Mouse (Mus musculus) cerebellum, adult 2 months (tissue): ENCODE data around the gene Gucy2e. TPM values are rescaled to one million over a fixed set of nuclear protein-coding genes. Genes with fewer than 3 reads are reported as not detected.

Source experiments
- DNase-seq, 2 experiments: peaks; one replicate each; pipeline ENCODE4 v3.0.0; 2021
- H3K27ac ChIP-seq: fragments of 200-500 bp; 2 replicates; pipeline ENCODE4 v1.5.1; 2012; ENCODE audit warnings: low read length, control low read depth, inconsistent platforms; ENCODE audit not compliant: insufficient read depth
- H3K27me3 ChIP-seq: fragments of 200-500 bp; 2 replicates; pipeline ENCODE4 v1.6.1; 2012; ENCODE audit warnings: inconsistent platforms, mild to moderate bottlenecking, low read length, moderate library complexity; ENCODE audit not compliant: control insufficient read depth, insufficient read depth
- H3K4me1 ChIP-seq: fragments of 200-500 bp; 2 replicates; pipeline ENCODE4 v1.6.1; 2011; ENCODE audit warnings: low read length; ENCODE audit not compliant: control insufficient read depth, insufficient read depth
- H3K4me3 ChIP-seq: fragments of 200-500 bp; replicated peaks from 2 replicates; pipeline ENCODE3; 2011; ENCODE audit warnings: mild to moderate bottlenecking, low read depth, low read length, control low read depth; ENCODE audit not compliant: insufficient read depth
- CTCF ChIP-seq: fragments of 200-500 bp; IDR thresholded peaks from 2 replicates; pipeline ENCODE4 v1.5.1; 2011; ENCODE audit warnings: low read depth, mild to moderate bottlenecking, control low read depth, low read length, moderate library complexity, borderline replicate concordance; ENCODE audit not compliant: insufficient read depth
- POLR2A ChIP-seq: fragments of 200-500 bp; IDR thresholded peaks from 2 replicates; pipeline ENCODE4 v1.6.1; 2011; ENCODE audit warnings: low read length, control low read depth, borderline replicate concordance; ENCODE audit not compliant: insufficient read depth
- WGBS: fragments of 180-500 bp; shearing (Covaris S2); methylation state at CpG from one replicate; pipeline ENCODE4 v1.1.7; 2018; 5-methylcytosine and 5-hydroxymethylcytosine counted together
- polyA plus RNA-seq: library from polyadenylated mRNA; depleted of rRNA; stranded (reverse); fragments of >200 nt; gene quantifications from 2 replicates; pipeline ENCODE4 v1.2.3, GENCODE M21; 2012

Gucy2e gene
- polyA plus RNA-seq, 1 experiment: 1.4 TPM

DNA sequence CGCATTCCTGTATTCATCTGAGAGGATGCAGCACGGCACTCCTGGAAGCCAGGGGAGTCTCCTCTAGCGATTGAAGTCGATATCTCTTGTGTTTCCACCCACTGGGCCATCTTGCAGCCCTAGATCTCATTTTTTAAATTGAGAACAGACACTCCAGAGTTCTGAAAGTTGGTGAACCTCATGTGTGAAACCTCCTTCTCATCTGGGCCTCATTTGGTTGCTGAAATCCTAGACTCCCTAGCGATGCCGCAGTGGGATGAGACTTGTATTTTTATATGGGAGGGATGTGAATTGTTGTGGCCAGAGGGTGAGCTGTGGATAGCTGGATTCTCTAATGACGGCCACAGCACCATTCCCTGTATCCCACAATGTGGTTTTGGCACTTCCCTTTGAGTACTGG is 15.1 kb upstream of the Gucy2e start:
- no peak for TF ChIP-seq POLR2A
- no peak for TF ChIP-seq CTCF

DNA sequence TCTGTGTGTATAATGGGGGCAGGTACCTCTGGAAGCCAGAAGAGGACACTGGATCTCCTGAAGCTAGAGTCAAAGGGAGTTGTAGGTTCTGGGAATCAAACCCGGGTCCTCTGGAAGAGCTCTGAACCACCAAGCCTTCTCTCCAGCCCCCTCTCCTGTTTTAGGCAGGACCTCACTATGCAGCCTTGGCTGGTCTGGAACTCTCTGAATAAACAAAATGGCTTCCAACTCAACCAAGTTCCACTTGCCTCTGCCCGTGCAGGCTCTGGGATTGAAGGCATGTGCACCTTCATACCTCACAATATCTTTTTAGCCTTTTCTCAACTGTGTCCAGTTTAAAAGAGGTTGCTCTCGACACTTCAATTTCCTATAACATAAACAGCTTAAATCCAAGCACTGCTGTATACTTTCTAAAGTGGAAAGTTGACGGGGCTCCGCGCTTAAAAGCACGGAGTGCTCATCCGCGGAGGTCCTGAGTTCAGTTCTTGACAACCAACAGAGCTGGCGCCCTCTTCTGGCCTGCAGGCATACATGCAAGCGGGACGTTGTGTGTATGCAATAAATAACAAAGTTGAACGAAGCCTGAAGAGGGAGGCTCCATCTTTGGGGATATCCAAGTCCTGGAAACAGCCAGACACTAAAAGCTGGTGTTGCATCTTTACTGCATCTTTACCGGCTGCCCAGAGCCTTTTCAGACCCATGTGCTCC is 14.5 kb upstream of the Gucy2e start:
- WGBS: 66% methylated on average over 14 of the region's 14 CpGs
- Histone ChIP-seq H3K4me3 (no peak overlapping the region), H3K27ac (no peak overlapping the region)

More for the DNA sequence above, 15.1 kb upstream of the Gucy2e start:
- Histone ChIP-seq H3K4me1 (no peaks in the 10 kb centered on the region), H3K4me3 (no peak overlapping the region), H3K27me3 (no peaks in the 10 kb centered on the region), H3K27ac (no peak overlapping the region)
- whole genome bisulfite sequencing: 88% methylated on average over 7 of the region's 7 CpGs
- no peak for DNase-seq

DNA sequence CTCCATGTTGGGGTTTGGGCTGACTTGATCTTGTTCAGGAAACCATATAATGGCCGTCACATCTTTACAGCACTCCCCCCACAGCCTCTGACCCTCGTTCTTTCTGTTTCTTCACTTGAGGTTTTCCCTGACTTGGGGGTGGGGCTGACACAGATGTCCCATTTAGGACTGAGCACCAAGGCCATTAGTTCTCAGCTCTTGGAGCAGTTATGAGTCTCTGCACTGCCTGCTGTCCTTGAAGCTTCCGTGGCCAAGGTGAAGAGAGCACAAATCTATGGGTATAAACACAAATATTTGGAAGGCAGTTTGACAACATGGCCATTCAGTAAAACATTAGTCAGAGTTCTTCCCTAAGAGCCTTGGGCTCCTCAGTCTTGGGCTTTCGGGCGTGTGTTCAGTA is 13.3 kb upstream of the Gucy2e start:
- Histone ChIP-seq H3K4me3 (no peak overlapping the region), H3K4me1 (no peaks in the 10 kb centered on the region), H3K27ac (no peak overlapping the region), H3K27me3 (no peaks in the 10 kb centered on the region)
- TF ChIP-seq POLR2A: no peak
- no peak for TF ChIP-seq CTCF
- 85% methylated on average over 5 of the region's 5 CpGs for WGBS
- DNase-seq: no peak

More for the DNA sequence above, 14.5 kb upstream of the Gucy2e start:
- DNase-seq: no peak
- Histone ChIP-seq H3K27me3 (no peaks in the 10 kb centered on the region), H3K4me1 (no peaks in the 10 kb centered on the region)
- TF ChIP-seq POLR2A: no peak
- TF ChIP-seq CTCF: peak; percentile 35; the same call in 1 of the 2 replicates

DNA sequence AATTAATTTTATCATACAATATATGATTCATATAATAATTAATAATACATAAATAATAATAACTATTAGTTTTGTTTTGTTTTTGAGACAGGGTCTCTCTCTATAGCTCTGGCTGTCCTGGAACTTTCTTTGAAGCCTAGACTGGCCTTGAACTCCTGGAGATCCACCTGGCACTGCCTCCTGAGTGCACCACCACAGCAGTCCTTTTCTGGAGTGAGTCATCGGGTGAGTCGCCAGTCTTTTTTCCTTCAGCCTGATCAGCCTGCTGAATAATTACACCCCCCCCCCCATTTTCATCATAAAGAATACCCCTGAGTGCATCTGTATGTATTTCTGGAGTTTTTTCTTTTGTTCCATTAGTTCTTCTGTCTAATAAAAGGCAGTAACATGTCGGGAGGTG is 12.3 kb upstream of the Gucy2e start:
- no peak for TF ChIP-seq POLR2A
- TF ChIP-seq CTCF: no peak
- WGBS: 63% methylated on average over 3 of the region's 3 CpGs
- H3K27ac ChIP-seq: no peak overlapping the region
- no peaks in the 10 kb centered on the region for H3K4me1 ChIP-seq
- H3K27me3 ChIP-seq: no peaks in the 10 kb centered on the region
- no peak overlapping the region for H3K4me3 ChIP-seq
- no peak for DNase-seq

DNA sequence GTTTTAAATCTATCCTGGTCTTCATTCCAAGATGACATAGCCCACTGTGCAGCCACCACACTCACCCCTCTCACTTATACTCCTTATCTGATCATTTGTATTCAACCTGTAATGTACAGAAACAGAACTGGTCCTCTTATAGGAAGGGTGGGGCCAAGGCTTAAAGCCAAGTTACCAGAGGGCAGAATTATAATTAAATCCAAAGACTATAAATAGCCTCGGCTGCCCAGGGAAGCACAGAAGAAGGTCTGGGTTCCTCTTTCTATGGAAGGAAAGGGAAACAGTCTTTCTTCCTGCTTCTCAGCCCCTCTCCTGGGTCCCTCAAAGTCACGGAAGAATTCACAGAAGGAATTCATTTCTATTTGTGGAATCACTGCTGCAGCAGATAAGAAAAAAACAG is 8.8 kb upstream of the Gucy2e start:
- no peaks in the 10 kb centered on the region for H3K27me3 ChIP-seq
- DNase-seq: no peak
- H3K4me1 ChIP-seq: no peaks in the 10 kb centered on the region
- TF ChIP-seq CTCF (no peak), POLR2A (no peak)
- WGBS: 18% methylated on average over 2 of the region's 2 CpGs
- no peak overlapping the region for H3K27ac ChIP-seq
- H3K4me3 ChIP-seq: no peak overlapping the region

DNA sequence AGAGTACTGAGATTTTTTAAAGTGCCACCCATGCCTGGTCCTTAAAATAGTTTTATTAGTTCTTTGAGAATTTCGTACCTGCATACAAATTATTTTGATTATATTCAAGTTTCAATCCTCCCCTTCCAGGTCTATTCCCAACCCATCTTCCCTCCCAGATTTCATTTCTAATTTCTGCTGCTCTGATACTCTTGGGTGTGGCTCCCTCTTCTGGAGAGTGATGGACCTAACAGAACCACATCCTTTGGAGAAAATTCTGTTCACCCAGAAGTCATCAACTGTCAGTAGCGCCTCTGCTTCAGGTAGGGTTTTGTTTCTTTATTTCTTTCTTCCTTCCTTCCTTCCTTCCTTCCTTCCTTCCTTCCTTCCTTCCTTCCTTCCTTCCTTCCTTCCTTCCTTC is 8.1 kb upstream of the Gucy2e start:
- Histone ChIP-seq H3K27me3 (no peaks in the 10 kb centered on the region), H3K4me1 (no peaks in the 10 kb centered on the region), H3K4me3 (no peak overlapping the region), H3K27ac (no peak overlapping the region)
- peak; percentile 54 to 57 for DNase-seq
- 15% methylated on average over 2 of the region's 2 CpGs for WGBS
- TF ChIP-seq POLR2A (no peak), CTCF (peak; percentile 68)

DNA sequence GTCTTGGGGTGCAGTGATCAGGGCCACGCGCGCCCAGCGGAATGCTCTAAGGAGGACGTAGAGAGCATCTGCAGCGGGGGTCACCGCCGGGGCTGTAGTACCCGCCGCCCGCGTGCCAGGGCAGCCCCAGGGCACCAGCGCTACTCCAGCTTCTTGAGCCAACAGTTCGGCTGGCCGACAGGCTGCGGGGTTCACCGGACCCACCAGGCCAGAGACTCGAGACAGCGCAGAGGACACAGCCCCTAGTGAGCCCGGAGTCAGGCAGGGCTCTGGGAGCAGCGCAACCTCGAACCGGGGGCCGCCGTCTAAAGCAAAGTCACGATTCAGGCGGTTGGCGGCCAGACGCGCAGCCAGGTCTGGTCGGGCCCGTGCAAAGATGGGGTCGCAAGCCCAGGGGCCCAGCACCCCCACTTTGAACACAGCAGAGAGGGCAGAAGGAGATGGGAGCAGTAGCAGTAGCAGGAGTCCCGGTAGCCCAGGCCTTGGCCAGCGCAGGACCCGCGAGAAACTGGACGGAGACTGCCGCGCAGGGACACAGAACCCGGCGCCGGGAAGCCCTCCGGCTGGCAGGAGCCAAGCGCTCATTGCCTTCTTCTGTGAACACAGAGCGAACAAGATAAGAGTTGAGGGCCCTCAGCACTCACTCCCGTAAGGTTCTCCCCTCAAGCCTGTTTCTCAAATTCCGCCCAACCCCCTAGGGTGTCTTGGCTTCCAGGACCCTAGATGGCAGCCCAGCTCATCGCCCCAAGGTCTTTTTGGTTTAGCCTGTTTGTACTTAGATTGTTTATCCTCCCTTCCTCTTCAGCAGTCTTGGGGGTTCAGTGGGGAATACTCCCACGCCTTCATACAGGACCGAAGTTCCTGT is 543 bp downstream of the Gucy2e start:
- no peak for DNase-seq
- peak overlapping the region; percentile 80 for H3K4me3 ChIP-seq
- no peaks in the 10 kb centered on the region for H3K27me3 ChIP-seq
- no peaks in the 10 kb centered on the region for H3K4me1 ChIP-seq
- peak overlapping the region; percentile 91 for H3K27ac ChIP-seq
- TF ChIP-seq CTCF (no peak), POLR2A (no peak)
- 5% methylated on average over 51 of the region's 51 CpGs for WGBS
